Mouse (Mus musculus): ENCODE data around the gene Dnajc1. TPM values are rescaled to one million over a fixed set of nuclear protein-coding genes. Genes with fewer than 3 reads are reported as not detected.
A peak's percentile ranks its signal among the peaks of the same experiment; 100 is the strongest.

Dnajc1 gene
- total and polyA plus RNA-seq, 2 experiments: 9.3 to 17.2 TPM

DNA sequence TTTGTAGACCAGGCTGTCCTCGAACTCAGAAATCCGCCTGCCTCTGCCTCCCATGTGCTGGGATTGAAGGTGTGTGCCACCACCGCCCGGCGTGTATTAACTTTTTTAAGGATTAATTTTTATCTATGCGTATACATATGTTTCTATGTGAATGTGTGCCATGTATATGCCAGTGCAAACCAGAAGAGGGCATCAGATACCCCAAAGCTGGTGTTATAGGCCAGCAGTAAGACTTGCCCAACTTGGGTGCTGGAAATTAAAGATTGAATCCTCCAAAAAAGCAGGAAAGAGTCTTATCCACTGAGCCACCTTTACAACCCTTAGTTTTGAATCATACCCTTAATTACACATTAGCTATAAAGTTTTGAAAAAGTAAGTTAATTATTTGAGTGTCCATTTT lies 107.5 kb downstream of the Dnajc1 start:
- H3K27ac ChIP-seq (replicated peaks; ENCODE audit: insufficient read depth, low read depth, low read length): no peak overlapping the region
- WGBS: 98% methylated on average over 6 of the region's 6 CpGs
- H3K36me3 ChIP-seq (ENCODE audit: control insufficient read depth, insufficient read depth, low read length): peaks cover 15% of the 10 kb centered on the region
- TF ChIP-seq POLR2A (IDR thresholded peaks at IDR 0.05; ENCODE audit: extremely low read depth, insufficient read depth, low read length) (no peak), CTCF (IDR thresholded peaks at IDR 0.05; ENCODE audit: low read depth, low read length) (no peak)
- no peaks in the 10 kb centered on the region for H3K79me2 ChIP-seq (ENCODE audit: control insufficient read depth, insufficient read depth, low read length)
- H3K27me3 ChIP-seq (ENCODE audit: control insufficient read depth, insufficient read depth, low read length): no peaks in the 10 kb centered on the region
- no peak overlapping the region for H3K9ac ChIP-seq (ENCODE audit: low read depth, low read length)
- DNase-seq (ENCODE audit: extremely low read depth, low read depth, low spot score): no peak
- no peak overlapping the region for H3K4me3 ChIP-seq (ENCODE audit: insufficient read depth, low read depth, low read length)
- H3K4me1 ChIP-seq (ENCODE audit: control insufficient read depth, insufficient read depth, low read length): no peaks in the 10 kb centered on the region

GRCm38 (mm10) chr2:18265736-18266135 lies 126.9 kb downstream of the Dnajc1 start:
- H3K27me3 ChIP-seq (ENCODE audit: control insufficient read depth, insufficient read depth, low read length): no peaks in the 10 kb centered on the region
- H3K4me1 ChIP-seq (ENCODE audit: control insufficient read depth, insufficient read depth, low read length): peaks cover 2% of the 10 kb centered on the region; the same call in 1 of the 2 replicates
- 26% methylated on average over 1 of the region's 1 CpGs for WGBS
- no peak overlapping the region for H3K27ac ChIP-seq (replicated peaks; ENCODE audit: insufficient read depth, low read depth, low read length)
- no peak overlapping the region for H3K4me3 ChIP-seq (ENCODE audit: insufficient read depth, low read depth, low read length)
- DNase-seq (ENCODE audit: extremely low read depth, low read depth, low spot score): peak; percentile 63
- H3K9ac ChIP-seq (ENCODE audit: low read depth, low read length): no peak overlapping the region
- no peaks in the 10 kb centered on the region for H3K79me2 ChIP-seq (ENCODE audit: control insufficient read depth, insufficient read depth, low read length)
- no peak for TF ChIP-seq POLR2A (IDR thresholded peaks at IDR 0.05; ENCODE audit: extremely low read depth, insufficient read depth, low read length)
- no peak for TF ChIP-seq CTCF (IDR thresholded peaks at IDR 0.05; ENCODE audit: low read depth, low read length)
- H3K36me3 ChIP-seq (ENCODE audit: control insufficient read depth, insufficient read depth, low read length): peaks cover 2% of the 10 kb centered on the region; the same call in 1 of the 2 replicates

DNA sequence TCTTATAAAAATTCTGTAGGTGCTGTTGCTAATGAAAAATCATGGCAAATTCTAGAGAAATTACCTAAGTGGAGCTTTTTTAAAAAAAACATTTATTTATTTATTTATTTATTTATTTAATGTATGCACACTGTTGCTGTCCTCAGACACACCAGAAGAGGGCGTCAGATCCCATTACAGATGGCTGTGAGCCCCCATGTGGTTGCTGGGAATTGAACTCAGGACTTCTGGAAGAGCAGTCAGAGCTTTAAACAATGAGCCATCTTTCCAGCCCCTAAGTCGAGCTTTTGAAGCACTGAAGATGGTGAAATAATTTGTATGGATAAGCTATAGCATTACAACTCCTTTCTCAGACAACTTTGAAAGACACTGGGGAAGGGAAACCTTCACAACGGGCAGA lies 128.1 kb downstream of the Dnajc1 start:
- peaks cover 2% of the 10 kb centered on the region; the same call in 1 of the 2 replicates for H3K36me3 ChIP-seq (ENCODE audit: control insufficient read depth, insufficient read depth, low read length)
- no peak overlapping the region for H3K4me3 ChIP-seq (ENCODE audit: insufficient read depth, low read depth, low read length)
- TF ChIP-seq CTCF (IDR thresholded peaks at IDR 0.05; ENCODE audit: low read depth, low read length) (no peak), POLR2A (IDR thresholded peaks at IDR 0.05; ENCODE audit: extremely low read depth, insufficient read depth, low read length) (no peak)
- H3K27me3 ChIP-seq (ENCODE audit: control insufficient read depth, insufficient read depth, low read length): no peaks in the 10 kb centered on the region
- no peak overlapping the region for H3K9ac ChIP-seq (ENCODE audit: low read depth, low read length)
- 92% methylated on average over 3 of the region's 3 CpGs for WGBS
- no peaks in the 10 kb centered on the region; the same call in 1 of the 2 replicates for H3K79me2 ChIP-seq (ENCODE audit: control insufficient read depth, insufficient read depth, low read length)
- peaks cover 2% of the 10 kb centered on the region; the same call in 1 of the 2 replicates for H3K4me1 ChIP-seq (ENCODE audit: control insufficient read depth, insufficient read depth, low read length)
- H3K27ac ChIP-seq (replicated peaks; ENCODE audit: insufficient read depth, low read depth, low read length): no peak overlapping the region
- DNase-seq (ENCODE audit: extremely low read depth, low read depth, low spot score): no peak

GRCm38 (mm10) chr2:18262298-18262697 lies 130.3 kb downstream of the Dnajc1 start:
- DNase-seq (ENCODE audit: extremely low read depth, low read depth, low spot score): no peak
- no peaks in the 10 kb centered on the region; the same call in 1 of the 2 replicates for H3K79me2 ChIP-seq (ENCODE audit: control insufficient read depth, insufficient read depth, low read length)
- TF ChIP-seq CTCF (IDR thresholded peaks at IDR 0.05; ENCODE audit: low read depth, low read length) (no peak), POLR2A (IDR thresholded peaks at IDR 0.05; ENCODE audit: extremely low read depth, insufficient read depth, low read length) (no peak)
- H3K27ac ChIP-seq (replicated peaks; ENCODE audit: insufficient read depth, low read depth, low read length): no peak overlapping the region
- no peak overlapping the region for H3K4me3 ChIP-seq (ENCODE audit: insufficient read depth, low read depth, low read length)
- peaks cover 2% of the 10 kb centered on the region; the same call in 1 of the 2 replicates for H3K4me1 ChIP-seq (ENCODE audit: control insufficient read depth, insufficient read depth, low read length)
- H3K9ac ChIP-seq (ENCODE audit: low read depth, low read length): no peak overlapping the region
- no peaks in the 10 kb centered on the region for H3K27me3 ChIP-seq (ENCODE audit: control insufficient read depth, insufficient read depth, low read length)
- H3K36me3 ChIP-seq (ENCODE audit: control insufficient read depth, insufficient read depth, low read length): peaks cover 2% of the 10 kb centered on the region; the same call in 1 of the 2 replicates
- WGBS: 54% methylated on average over 1 of the region's 1 CpGs

DNA sequence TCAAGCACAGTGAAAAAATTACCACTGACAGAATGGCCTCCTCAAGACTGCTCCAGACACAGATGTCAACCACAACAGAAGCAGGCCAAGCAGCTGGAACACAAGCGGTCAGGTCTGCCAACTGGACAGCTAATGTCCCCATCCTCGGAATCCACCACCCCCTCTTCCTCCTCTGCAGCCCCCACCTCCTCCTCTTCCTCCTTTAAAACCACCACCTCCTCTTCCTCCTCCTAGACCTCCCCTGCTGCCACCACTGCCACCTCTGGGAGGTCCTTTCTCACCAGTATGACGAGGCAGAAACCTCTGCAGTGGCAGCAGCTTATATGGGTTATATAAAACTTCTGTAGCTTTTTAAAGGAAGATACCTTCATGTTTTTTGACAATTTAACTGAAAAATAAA lies 143.4 kb downstream of the Dnajc1 start:
- Histone ChIP-seq H3K27ac (replicated peaks; ENCODE audit: insufficient read depth, low read depth, low read length) (no peak overlapping the region), H3K4me3 (ENCODE audit: insufficient read depth, low read depth, low read length) (no peak overlapping the region), H3K27me3 (ENCODE audit: control insufficient read depth, insufficient read depth, low read length) (no peaks in the 10 kb centered on the region), H3K4me1 (ENCODE audit: control insufficient read depth, insufficient read depth, low read length) (no peaks in the 10 kb centered on the region), H3K79me2 (ENCODE audit: control insufficient read depth, insufficient read depth, low read length) (no peaks in the 10 kb centered on the region), H3K36me3 (ENCODE audit: control insufficient read depth, insufficient read depth, low read length) (no peaks in the 10 kb centered on the region), H3K9ac (ENCODE audit: low read depth, low read length) (no peak overlapping the region)
- DNase-seq (ENCODE audit: extremely low read depth, low read depth, low spot score): no peak
- 96% methylated on average over 3 of the region's 3 CpGs for WGBS
- TF ChIP-seq CTCF (IDR thresholded peaks at IDR 0.05; ENCODE audit: low read depth, low read length) (no peak), POLR2A (IDR thresholded peaks at IDR 0.05; ENCODE audit: extremely low read depth, insufficient read depth, low read length) (no peak)

DNA sequence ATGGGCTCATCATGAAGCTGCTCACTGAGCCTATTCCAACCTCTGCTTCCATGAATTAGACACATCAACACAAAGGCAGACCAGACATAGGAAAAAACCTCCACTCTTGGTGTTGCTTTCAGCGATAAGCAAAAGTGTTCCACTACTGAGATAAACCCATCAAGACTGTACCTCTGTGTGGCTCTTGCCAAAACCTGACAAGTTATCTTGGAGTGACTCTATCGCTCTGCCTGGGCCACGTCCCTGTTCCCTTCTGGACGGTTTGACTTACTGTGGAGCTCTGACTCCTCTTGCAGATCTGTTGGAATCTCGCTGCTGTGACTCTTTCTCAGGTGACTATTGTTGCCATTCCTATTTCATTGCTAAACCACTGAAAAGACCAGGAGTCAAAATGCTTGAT lies 157.1 kb downstream of the Dnajc1 start:
- peaks cover 4% of the 10 kb centered on the region; the same call in 1 of the 2 replicates for H3K36me3 ChIP-seq (ENCODE audit: control insufficient read depth, insufficient read depth, low read length)
- TF ChIP-seq CTCF (IDR thresholded peaks at IDR 0.05; ENCODE audit: low read depth, low read length): no peak
- TF ChIP-seq POLR2A (IDR thresholded peaks at IDR 0.05; ENCODE audit: extremely low read depth, insufficient read depth, low read length): no peak
- H3K9ac ChIP-seq (ENCODE audit: low read depth, low read length): no peak overlapping the region
- H3K27ac ChIP-seq (replicated peaks; ENCODE audit: insufficient read depth, low read depth, low read length): no peak overlapping the region
- no peak overlapping the region for H3K4me3 ChIP-seq (ENCODE audit: insufficient read depth, low read depth, low read length)
- DNase-seq (ENCODE audit: extremely low read depth, low read depth, low spot score): no peak
- H3K27me3 ChIP-seq (ENCODE audit: control insufficient read depth, insufficient read depth, low read length): no peaks in the 10 kb centered on the region
- 96% methylated on average over 5 of the region's 5 CpGs for WGBS
- no peaks in the 10 kb centered on the region for H3K4me1 ChIP-seq (ENCODE audit: control insufficient read depth, insufficient read depth, low read length)
- H3K79me2 ChIP-seq (ENCODE audit: control insufficient read depth, insufficient read depth, low read length): no peaks in the 10 kb centered on the region

Measured in liver, adult 2 months (tissue).